Mouse (Mus musculus) subcutaneous adipose tissue, adult 2 months (tissue): ENCODE results near the gene Igfbp3. TPM values are rescaled to one million over a fixed set of nuclear protein-coding genes. Genes with fewer than 3 reads are reported as not detected.

Experiments
- polyA plus RNA-seq: library from polyadenylated mRNA; depleted of rRNA; stranded (reverse); fragments of >200 nt; gene quantifications from 2 replicates; pipeline ENCODE4 v1.2.3, GENCODE M21; 2012; ENCODE audit warnings: low replicate concordance; rRNA removed

Igfbp3 gene
- 56.4 and 182 TPM in 2 replicates for polyA plus RNA-seq

DNA sequence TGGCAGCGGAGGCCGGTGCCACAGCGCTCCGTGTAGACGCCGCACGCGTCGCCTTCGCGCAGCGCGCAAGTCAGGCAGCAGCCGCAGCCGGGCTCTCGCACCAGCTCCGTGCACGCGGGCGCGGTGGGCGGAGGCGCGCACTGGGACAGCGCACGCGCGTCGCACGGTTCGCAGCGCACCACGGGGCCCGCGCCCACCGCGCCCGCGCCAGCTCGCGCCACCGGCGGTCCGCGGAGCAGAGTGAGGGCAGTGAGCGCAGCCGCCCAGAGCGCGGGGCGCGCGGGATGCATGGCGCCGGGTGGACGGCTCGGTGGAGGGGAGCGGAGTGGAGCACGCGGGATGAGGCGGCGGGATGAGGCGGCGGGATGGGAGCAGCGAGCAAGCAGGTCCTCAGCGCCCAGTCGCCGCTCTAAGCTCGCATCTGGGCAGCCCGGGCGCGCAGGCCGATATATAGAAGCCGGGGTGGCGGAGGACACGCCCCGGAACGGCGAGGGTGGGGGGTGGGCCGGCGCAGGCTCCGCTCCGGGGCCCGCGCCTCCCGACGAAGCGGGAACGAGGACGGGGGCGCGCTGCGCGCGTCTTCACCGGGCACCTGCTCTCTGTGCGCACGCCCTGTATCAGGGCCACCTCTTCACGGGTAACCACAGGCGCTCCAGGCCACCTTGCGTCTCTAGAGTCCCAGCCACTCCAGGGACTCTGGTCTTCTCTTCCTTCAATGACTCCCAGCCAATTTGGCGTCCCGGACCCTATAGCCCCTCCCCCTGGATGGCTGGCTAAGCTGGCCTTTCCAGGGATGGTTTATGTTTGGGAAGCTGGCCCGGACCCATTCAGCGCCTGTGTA lies at the start of gene Igfbp3:
Gene Igfbp3 (minus strand): TSS at position 423 of the 841 bp plus-strand sequence.

DNA sequence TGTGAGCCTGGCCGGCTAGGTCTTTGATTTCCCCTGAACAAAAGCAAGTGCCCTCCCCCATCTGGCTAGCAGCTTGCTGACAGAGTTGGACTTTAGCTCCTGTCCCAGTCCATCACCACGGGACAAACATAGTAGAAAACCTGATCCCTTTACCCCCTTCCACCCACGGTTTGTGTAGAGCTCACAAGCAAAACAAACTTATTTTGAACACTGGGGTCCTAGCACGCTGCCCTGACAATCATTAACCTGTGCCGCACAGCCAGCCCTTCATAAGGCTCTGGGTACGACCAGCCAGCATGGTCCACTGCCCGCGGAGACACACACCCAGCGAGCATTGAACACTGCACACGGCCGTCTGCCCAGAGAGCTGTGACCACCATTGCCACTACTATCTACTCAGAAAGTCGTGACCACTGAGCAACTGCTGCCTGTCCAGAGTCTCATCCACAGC lies 16.2 kb downstream of the Igfbp3 start, which contains the start of gene Igfbp1:
Gene Igfbp1 (plus strand): TSS at position 292 of the 451 bp plus-strand sequence.

DNA sequence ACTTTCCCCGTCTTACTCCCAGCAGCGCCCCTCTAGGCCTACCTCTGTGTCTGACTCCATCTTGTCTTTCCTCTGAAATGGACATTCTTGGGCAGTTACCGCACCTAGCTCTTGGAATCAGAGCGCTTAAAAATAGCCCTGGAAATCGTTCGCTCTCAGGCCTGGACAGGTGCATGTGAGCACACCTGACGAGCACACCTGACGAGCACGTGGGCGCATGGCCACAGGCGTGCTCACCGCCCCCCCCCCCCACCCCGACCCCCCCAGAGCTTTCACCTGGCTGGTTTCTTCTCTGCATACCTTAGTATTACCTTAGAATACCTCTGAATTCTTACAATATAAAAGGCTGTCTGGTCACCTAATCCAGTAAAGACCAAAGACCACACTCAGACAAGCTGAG lies 25.3 kb downstream of the Igfbp3 start, which contains the start of gene Gm11985:
Gene Gm11985 (minus strand): TSS at position 101 of the 400 bp plus-strand sequence.

Other genes with a start within 250 kb of the Igfbp3 start
- gene Adcy1, start 150.4 kb downstream of the Igfbp3 start, polyA plus RNA-seq, result 0.32 and 7.1 TPM in 2 replicates
- not detected in 2 replicates for gene Gm11985, start 25.4 kb downstream of the Igfbp3 start, polyA plus RNA-seq
- not detected in 2 replicates for gene Igfbp1, start 16.1 kb downstream of the Igfbp3 start, polyA plus RNA-seq